Mouse (Mus musculus): Measurements from ENCODE around the gene Foxg1. TPM values are rescaled to one million over a fixed set of nuclear protein-coding genes. Genes with fewer than 3 reads are reported as not detected.

The Foxg1 gene
- polyA plus RNA-seq, 1 experiment from 2014 or later = 40.4 TPM

DNA sequence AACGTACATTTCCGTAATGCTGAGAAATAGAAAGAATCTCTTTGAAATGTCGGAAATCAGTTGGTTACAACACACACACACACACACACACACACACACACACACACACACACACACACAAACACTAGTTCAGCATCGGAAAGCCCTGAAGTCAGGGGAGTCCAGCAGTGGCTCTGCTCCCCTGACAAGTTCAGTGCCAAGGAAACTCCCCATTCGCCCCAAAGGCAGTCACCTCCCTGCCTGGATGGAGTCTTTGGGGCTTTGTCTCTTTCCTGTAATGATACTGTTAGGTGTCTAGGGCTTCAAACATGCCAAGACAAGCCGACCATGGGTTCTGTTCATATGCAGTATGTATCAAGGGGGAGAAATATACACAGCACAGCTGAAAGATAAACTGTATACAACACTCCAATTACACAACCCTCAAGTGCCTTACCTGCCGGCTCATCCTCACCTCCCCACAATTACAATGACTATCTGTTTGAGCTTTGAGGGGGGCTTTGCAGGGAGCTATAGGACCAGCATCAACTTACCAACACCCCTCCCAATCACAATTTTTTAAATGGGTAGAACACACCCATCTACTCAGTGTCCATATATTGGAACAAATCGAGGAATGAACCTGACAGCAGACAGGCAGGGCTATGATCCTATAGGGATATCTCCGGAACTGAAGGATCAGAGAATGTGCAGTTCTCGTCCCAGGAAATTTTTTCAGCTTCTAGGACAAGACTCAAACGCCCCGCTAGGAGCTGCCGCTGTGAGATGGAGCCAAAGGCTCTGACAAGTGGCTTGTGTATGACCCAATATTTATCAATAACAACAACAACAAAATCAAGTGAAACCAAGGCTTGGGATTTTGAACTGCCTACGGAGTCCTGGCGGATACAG is 6.8 kb upstream of the Foxg1 start:
- no peaks in the 10 kb centered on the region for H3K36me3 ChIP-seq (ENCODE audit: control insufficient read depth, insufficient read depth, low read length)
- H3K27me3 ChIP-seq (ENCODE audit: control insufficient read depth, insufficient read depth, low read length) = peaks cover 26% of the 10 kb centered on the region
- H3K9me3 ChIP-seq (ENCODE audit: control insufficient read depth, low read length) = no peaks in the 10 kb centered on the region
- H3K9ac ChIP-seq (ENCODE audit: low read length) = peak overlapping the region; percentile 83
- H3K4me3 ChIP-seq (ENCODE audit: low read depth, low read length) = peak overlapping the region; percentile 87
- peak; percentile 65 for DNase-seq (ENCODE audit: low spot score)
- no peak for ATAC-seq (replicated peaks; ENCODE audit: low FRiP score)
- H3K27ac ChIP-seq (ENCODE audit: low read depth, low read length) = peak overlapping the region; percentile 94
- peak overlapping the region; percentile 55 for H3K4me2 ChIP-seq (ENCODE audit: low read depth, low read length, severe bottlenecking)
- H3K4me1 ChIP-seq (replicated peaks; ENCODE audit: control insufficient read depth, insufficient read depth, low read length) = peaks cover 9% of the 10 kb centered on the region; the same call in 1 of the 2 replicates
- 2% methylated on average over 15 of the region's 15 CpGs for WGBS

DNA sequence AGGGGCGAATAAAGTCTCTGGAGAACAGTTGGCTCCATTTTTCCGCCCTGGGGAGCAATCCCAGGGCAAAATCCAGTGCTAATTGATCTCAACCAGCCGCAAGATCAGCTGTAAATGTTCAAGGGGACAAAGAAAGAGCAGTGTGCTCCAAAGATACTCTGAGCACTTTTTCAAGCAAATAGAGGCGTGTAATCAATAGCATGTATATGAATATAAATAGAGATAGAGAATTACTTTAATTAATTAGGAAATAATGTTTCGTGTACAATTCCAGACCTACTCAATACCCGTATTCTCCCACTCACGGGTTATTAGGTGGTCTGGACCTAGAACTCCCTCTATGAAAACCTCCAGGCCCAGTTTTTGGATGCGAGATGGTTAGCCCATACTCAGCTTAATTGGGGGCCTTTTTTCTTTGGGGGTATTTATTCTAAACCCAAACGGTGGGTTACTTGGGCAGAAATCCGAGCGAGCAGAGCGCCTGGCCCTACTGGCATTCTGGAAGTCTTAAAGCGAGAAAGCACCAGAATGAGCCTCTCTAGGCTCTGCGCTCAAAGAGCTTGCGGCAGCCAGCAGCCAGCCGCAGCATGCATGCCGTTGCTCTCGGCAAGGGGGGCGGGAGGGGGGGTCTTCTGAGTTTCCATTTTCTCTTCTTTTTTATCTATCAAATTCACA is 6.0 kb upstream of the Foxg1 start:
- ATAC-seq (replicated peaks; ENCODE audit: low FRiP score) = no peak
- H3K27ac ChIP-seq (ENCODE audit: low read depth, low read length) = peak overlapping the region; percentile 94
- peak overlapping the region; percentile 55 for H3K4me2 ChIP-seq (ENCODE audit: low read depth, low read length, severe bottlenecking)
- peak overlapping the region; percentile 87 for H3K4me3 ChIP-seq (ENCODE audit: low read depth, low read length)
- no peaks in the 10 kb centered on the region for H3K36me3 ChIP-seq (ENCODE audit: control insufficient read depth, insufficient read depth, low read length)
- no peaks in the 10 kb centered on the region for H3K9me3 ChIP-seq (ENCODE audit: control insufficient read depth, low read length)
- peaks cover 26% of the 10 kb centered on the region for H3K27me3 ChIP-seq (ENCODE audit: control insufficient read depth, insufficient read depth, low read length)
- H3K9ac ChIP-seq (ENCODE audit: low read length) = peak overlapping the region; percentile 83
- WGBS = under 1% methylated on average over 19 of the region's 19 CpGs
- peaks cover 9% of the 10 kb centered on the region; the same call in 1 of the 2 replicates for H3K4me1 ChIP-seq (replicated peaks; ENCODE audit: control insufficient read depth, insufficient read depth, low read length)
- DNase-seq (ENCODE audit: low spot score) = peak; percentile 57

DNA sequence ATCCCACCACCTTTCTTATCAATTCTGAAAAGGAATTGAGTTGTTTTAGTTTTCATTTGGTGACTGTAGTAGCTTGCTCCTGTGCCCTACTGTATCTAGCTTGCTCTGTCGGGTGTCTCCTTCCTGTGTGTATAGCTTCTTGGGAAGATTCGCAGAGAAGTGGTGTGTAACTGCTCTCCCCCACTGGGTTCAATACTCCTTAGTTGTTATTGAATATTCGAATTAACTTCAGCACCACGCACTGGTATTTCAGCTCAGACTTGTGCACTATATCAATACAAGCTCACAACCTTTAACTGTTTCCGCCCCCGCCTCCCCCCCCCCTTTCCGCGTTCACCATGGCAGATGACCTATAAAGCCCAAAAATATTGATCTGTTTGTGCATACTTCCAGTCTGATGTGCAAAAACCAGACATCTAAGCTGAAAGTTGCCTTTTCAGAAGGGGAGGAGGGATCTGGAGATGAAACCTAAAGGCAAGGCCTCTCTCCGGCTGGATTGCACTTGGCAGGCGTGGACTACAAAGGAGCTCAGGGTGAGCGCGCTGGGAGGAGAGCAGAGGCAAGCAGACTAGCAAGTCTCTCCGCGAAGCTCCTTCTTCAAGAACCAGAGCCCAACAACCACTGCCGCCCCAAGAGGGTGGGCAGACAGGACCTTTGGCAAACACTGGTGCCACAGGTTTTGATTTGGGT is 5.0 kb upstream of the Foxg1 start:
- Histone ChIP-seq H3K9me3 (ENCODE audit: control insufficient read depth, low read length) (no peaks in the 10 kb centered on the region), H3K27me3 (ENCODE audit: control insufficient read depth, insufficient read depth, low read length) (peaks cover 26% of the 10 kb centered on the region), H3K36me3 (ENCODE audit: control insufficient read depth, insufficient read depth, low read length) (no peaks in the 10 kb centered on the region), H3K4me2 (ENCODE audit: low read depth, low read length, severe bottlenecking) (peak overlapping the region; percentile 55), H3K4me3 (ENCODE audit: low read depth, low read length) (peak overlapping the region; percentile 87), H3K27ac (ENCODE audit: low read depth, low read length) (peak overlapping the region; percentile 94), H3K4me1 (replicated peaks; ENCODE audit: control insufficient read depth, insufficient read depth, low read length) (peaks cover 9% of the 10 kb centered on the region; the same call in 1 of the 2 replicates), H3K9ac (ENCODE audit: low read length) (peak overlapping the region; percentile 83)
- under 1% methylated on average over 15 of the region's 15 CpGs for WGBS
- peak; percentile 83 for DNase-seq (ENCODE audit: low spot score)
- peak; percentile 52 for ATAC-seq (replicated peaks; ENCODE audit: low FRiP score)

DNA sequence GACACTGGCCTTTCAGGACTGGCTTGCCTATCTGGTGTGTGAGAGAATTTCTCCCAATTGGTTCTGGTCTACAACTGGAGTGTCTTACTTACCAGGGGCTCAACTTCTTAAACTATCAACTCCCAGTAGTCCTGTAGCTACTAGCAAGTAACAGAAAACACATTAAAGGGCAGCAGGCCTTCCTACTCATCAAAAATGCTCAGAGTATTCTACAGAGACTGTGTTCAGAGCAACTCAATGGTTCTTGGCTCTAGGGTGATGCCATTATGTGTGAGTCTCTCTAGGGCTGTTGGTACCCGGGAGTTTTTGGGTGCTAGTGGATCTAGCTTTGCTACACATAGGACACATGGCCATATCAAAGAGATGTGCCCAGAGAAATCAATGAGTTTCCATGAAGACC is 3.5 kb upstream of the Foxg1 start:
- Histone ChIP-seq H3K4me2 (ENCODE audit: low read depth, low read length, severe bottlenecking) (peak overlapping the region; percentile 55), H3K9me3 (ENCODE audit: control insufficient read depth, low read length) (no peaks in the 10 kb centered on the region), H3K27me3 (ENCODE audit: control insufficient read depth, insufficient read depth, low read length) (peaks cover 23% of the 10 kb centered on the region), H3K4me1 (replicated peaks; ENCODE audit: control insufficient read depth, insufficient read depth, low read length) (0 out of 2 replicates have a peak, but pooled peaks cover 3% of the 10 kb centered on the region), H3K27ac (ENCODE audit: low read depth, low read length) (peak overlapping the region; percentile 94), H3K9ac (ENCODE audit: low read length) (peak overlapping the region; percentile 83), H3K4me3 (ENCODE audit: low read depth, low read length) (peak overlapping the region; percentile 87), H3K36me3 (ENCODE audit: control insufficient read depth, insufficient read depth, low read length) (no peaks in the 10 kb centered on the region)
- no peak for ATAC-seq (replicated peaks; ENCODE audit: low FRiP score)
- no peak for DNase-seq (ENCODE audit: low spot score)
- 0% methylated on average over 1 of the region's 1 CpGs for WGBS

DNA sequence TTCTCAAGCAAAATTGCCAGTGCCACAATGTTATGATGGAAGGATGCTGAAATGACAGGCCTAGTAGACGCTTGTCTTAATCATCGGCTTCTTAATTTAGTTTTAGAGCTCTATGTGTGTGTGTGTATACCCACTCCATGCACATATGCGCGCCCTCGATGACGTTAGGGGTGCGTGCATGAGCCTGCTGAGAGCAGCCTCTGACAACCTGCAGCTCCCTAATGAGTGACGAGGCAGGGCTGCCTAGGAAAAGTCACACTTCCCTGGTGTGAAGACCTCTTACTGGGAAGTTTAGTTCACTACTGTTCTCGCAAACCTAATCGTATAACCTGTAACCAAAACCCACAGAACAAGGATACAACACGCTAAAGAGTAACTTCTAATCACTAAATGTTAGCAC is 3.0 kb upstream of the Foxg1 start:
- 0 out of 2 replicates have a peak, but pooled peaks cover 3% of the 10 kb centered on the region for H3K4me1 ChIP-seq (replicated peaks; ENCODE audit: control insufficient read depth, insufficient read depth, low read length)
- peaks cover 25% of the 10 kb centered on the region for H3K27me3 ChIP-seq (ENCODE audit: control insufficient read depth, insufficient read depth, low read length)
- H3K36me3 ChIP-seq (ENCODE audit: control insufficient read depth, insufficient read depth, low read length) = no peaks in the 10 kb centered on the region
- peak overlapping the region; percentile 83 for H3K9ac ChIP-seq (ENCODE audit: low read length)
- peak overlapping the region; percentile 55 for H3K4me2 ChIP-seq (ENCODE audit: low read depth, low read length, severe bottlenecking)
- DNase-seq (ENCODE audit: low spot score) = peak; percentile 67
- 4% methylated on average over 11 of the region's 11 CpGs for WGBS
- H3K4me3 ChIP-seq (ENCODE audit: low read depth, low read length) = peak overlapping the region; percentile 87
- no peaks in the 10 kb centered on the region for H3K9me3 ChIP-seq (ENCODE audit: control insufficient read depth, low read length)
- H3K27ac ChIP-seq (ENCODE audit: low read depth, low read length) = peak overlapping the region; percentile 94
- ATAC-seq (replicated peaks; ENCODE audit: low FRiP score) = no peak

DNA sequence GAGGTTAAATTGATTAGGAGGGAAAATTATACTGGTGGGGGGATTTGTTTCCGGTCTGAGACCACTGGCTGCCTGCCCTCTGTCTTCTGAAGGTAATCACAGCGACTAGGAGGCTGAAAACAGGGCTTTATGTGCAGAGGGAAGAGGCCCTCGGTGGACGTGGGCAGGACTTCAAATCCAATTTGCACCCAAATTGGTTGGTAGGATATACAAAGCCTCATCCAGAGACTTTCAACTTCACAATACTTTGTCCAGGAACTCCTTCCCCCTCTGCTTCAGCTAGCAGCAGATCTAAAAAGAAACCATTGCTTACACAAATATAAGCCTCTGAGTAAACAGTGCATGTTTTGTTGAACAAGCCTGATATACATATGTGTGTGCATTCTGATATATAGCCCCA is 2.0 kb upstream of the Foxg1 start:
- Histone ChIP-seq H3K4me1 (replicated peaks; ENCODE audit: control insufficient read depth, insufficient read depth, low read length) (0 out of 2 replicates have a peak, but pooled peaks cover 3% of the 10 kb centered on the region), H3K9me3 (ENCODE audit: control insufficient read depth, low read length) (no peaks in the 10 kb centered on the region), H3K9ac (ENCODE audit: low read length) (peak overlapping the region; percentile 83), H3K27me3 (ENCODE audit: control insufficient read depth, insufficient read depth, low read length) (peaks cover 32% of the 10 kb centered on the region), H3K4me3 (ENCODE audit: low read depth, low read length) (peak overlapping the region; percentile 87), H3K4me2 (ENCODE audit: low read depth, low read length, severe bottlenecking) (peak overlapping the region; percentile 55), H3K36me3 (ENCODE audit: control insufficient read depth, insufficient read depth, low read length) (no peaks in the 10 kb centered on the region), H3K27ac (ENCODE audit: low read depth, low read length) (peak overlapping the region; percentile 94)
- DNase-seq (ENCODE audit: low spot score) (peak; percentile 54), ATAC-seq (replicated peaks; ENCODE audit: low FRiP score) (no peak)
- WGBS = 1% methylated on average over 4 of the region's 4 CpGs

DNA sequence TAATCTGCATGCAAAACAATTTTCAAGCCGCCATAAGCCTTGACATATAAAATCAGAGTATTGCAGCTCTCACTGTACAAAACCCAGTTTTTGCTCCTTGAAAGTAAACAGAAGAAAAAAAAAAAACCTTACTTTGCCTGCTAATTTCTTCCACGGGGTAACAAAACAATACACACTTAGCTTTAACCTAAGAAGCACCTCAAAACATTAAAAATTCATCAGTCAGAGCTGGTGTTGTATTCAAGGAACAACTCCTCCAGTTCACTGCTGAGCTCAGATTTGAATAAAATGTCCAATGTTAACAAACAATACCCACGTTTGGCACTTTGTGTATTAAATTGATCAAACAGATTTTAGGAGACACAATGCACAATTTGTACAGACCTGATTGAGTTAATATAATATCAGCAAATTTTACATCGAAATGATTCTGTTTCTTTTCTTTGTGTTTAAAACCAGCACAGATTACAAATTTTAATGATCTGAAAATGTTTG is 1.4 kb upstream of the Foxg1 start:
- Histone ChIP-seq H3K27me3 (ENCODE audit: control insufficient read depth, insufficient read depth, low read length) (peaks cover 28% of the 10 kb centered on the region), H3K27ac (ENCODE audit: low read depth, low read length) (peak overlapping the region; percentile 94; the same call in 1 of the 2 replicates), H3K9ac (ENCODE audit: low read length) (peak overlapping the region; percentile 83; the same call in 1 of the 2 replicates), H3K4me3 (ENCODE audit: low read depth, low read length) (peak overlapping the region; percentile 87), H3K36me3 (ENCODE audit: control insufficient read depth, insufficient read depth, low read length) (no peaks in the 10 kb centered on the region), H3K4me2 (ENCODE audit: low read depth, low read length, severe bottlenecking) (peak overlapping the region; percentile 55), H3K9me3 (ENCODE audit: control insufficient read depth, low read length) (no peaks in the 10 kb centered on the region), H3K4me1 (replicated peaks; ENCODE audit: control insufficient read depth, insufficient read depth, low read length) (0 out of 2 replicates have a peak, but pooled peaks cover 1% of the 10 kb centered on the region)
- DNase-seq (ENCODE audit: low spot score) (no peak), ATAC-seq (replicated peaks; ENCODE audit: low FRiP score) (no peak)
- 3% methylated on average over 4 of the region's 4 CpGs for WGBS

Measured in forebrain, embryonic 11.5 days (tissue).